Mouse (Mus musculus): ENCODE measurements around the gene Rbm15.

Rbm15 gene

DNA sequence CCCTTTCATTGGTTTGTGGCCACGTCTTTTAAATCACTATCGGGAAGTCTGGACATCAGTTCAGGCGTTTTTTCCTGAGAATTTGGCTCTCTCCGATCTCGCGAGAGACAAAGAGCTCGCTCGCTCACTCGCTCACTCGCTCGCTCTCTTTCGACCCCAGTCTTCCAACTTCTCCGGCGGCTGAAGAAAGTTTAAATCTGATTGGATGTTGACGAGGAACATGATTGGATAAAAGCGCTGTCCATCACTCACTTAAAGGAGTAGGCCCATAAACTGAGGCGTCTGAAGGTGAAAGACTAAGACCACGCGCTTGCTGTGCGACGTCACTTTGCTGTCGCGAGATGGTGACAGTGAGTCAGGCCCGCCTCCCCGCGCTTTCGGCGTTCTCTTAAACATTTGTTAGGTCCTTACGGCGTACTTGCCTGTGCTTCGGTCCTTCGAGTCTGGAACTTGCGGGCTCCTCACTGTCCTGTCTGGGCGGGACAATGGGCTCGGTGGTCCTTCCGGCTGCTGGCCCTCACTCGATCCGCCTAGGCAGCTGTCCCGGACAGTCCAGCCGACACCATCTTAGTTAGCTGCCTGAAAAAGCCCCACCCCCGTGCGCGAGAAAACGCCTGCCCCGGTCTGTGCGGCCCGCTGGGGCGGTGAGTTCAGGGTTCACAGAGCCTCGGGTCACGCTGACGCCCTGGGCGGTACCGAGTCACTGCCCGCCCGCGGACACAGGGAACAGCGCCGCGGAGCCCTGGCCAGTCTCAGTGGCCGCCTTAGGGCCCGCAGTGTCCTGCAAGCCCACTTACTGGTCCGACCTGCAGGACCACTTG, at the start of gene Rbm15:
Gene Rbm15, minus strand, starts transcription at position 293 of the 821 bp plus-strand sequence.
- DNase-seq = peak; percentile 100

DNA sequence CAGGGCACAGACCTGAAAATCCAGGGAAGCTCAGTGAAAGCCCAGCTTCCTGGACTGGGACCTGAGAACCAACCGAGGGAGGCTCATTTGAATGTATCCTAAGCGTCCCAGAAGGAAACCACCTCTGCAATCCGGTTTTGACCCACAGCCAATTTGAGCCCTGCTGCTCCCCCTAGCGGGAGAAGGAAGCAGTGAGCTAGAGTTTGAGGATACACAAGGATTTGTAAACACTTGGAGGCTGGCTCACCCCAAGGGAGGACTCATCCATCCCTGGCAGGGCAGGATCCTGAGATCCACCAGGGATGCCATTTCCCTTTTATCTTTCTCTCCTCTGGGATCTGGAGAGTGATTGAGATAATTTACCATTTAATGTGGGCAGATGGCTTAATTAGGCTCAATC, 45.9 kb upstream of the Rbm15 start:
- DNase-seq = peak; percentile 80

DNA sequence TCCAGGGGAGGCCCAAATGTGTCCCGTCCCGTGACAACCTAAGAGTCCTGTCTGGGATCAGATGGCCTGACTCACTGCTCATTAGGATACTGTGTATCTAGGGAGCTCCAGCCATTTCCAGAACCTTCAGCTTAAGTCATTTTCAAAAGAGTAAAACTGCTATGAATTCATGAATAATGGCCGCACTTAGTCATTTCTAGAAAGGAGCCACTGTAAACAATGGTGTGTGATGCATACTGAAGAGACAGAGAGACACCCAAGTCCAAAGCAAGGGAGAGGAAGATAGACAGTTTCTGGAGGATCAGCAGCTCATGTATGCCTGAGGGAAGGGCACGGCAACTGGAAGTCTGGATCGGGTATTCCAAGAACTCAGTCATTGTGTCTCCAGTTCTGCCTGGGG, 45.2 kb upstream of the Rbm15 start:
- DNase-seq = no peak

DNA sequence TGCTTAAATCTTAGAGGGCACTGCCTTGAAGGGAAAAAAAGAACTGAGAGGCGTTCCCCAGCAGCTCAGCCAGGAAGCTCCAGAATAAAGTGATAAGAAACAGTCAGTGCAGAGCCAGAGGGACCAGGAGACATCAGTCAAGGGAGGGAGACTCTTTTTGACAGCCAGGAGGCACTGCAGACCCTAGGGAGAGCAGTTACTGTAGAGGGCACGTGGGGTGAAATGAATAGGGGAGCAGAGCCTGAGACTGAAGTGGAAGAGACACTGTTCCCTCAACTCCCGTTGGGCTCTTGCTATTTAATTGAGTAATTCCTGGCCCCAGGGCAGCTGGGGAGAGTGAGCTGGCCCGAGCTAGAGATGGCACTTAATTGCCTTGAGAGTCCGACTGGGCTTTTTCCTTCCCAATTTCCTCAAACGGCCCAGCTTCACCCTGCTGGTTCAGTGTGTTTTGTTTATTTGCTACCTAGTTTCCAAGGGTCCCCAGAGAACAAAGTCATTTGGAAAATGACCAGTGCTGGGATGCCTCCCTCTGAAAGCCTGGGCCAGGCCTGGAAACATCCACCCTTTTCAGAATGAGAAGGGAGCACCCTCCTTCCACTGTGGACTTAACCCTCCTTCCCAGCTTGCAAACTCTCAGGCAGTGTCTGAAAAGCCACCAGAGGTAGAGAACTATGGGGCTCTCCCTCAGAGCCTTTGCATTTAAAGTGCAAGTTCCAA, 41.6 kb upstream of the Rbm15 start:
- peak; percentile 34 for DNase-seq

DNA sequence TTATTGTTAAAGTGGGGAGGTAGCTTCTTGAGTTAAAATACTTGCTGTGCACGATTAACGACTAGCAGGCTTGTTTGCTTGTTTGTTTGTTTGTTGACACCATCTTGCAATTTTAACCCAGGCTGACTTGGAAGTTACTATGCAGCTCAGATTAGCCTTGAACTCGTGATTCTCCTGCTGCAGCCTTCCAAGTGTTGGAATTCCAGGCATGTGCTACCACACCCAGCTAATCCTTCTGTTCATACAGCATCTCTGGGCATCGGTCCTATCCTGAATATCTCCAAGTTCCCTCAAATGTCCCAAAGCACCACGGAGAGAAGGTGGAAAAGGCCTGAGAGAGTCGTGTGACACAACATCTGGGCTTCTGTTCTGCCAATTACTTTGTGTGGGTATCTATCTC, 35.7 kb upstream of the Rbm15 start:
- DNase-seq = no peak

DNA sequence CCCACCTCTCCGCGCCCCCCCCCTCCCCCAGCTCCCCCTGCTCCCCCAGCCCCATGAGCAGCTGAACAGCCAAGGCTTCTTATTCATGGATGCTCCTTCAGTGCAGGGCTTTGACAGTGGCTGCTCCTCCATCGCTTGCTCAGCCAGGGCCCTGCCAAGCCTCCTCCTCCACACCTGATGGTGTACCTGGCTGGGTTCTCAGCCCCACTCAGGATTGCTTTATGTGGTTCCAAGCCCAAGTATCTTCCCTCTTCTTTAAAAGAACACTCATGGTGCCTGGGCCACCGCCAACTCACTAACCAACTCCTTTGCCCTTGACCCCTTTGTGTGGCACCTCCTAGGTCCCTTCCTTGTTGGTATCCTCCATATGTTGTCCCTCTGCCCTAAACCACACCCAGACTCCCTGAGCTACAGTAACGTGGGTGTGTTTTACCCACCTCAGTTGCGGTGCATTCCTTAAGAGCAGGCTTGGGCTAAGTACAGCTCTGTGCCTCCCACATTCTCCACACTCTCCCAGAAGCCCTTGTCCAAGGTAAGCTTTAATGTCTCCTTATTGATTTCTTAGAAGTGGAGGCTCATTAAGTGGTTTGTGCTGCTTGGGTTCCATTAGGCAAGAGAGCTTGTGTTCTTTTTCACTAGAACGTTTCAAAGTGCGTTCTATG, 34.6 kb upstream of the Rbm15 start:
- no peak for DNase-seq

DNA sequence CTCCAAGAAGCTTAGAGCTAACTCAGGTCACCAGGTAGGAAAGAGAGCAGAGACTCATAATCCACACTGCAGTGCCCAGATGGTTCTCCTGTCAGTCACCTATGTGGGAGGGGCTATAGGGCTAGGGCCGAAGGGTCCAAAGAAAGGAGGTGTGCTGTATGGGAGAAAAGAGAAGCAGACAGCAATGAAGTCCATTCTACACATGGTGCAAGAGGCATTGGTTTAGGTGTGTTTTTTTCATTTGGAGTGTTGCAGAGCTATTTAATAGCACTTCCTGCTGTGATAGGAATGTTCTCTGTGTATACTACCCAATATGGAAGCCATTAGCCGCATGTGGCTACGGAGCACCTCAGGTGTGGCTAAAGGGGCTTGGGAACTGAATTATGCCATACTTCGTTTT, 31.9 kb upstream of the Rbm15 start:
- DNase-seq = no peak

DNA sequence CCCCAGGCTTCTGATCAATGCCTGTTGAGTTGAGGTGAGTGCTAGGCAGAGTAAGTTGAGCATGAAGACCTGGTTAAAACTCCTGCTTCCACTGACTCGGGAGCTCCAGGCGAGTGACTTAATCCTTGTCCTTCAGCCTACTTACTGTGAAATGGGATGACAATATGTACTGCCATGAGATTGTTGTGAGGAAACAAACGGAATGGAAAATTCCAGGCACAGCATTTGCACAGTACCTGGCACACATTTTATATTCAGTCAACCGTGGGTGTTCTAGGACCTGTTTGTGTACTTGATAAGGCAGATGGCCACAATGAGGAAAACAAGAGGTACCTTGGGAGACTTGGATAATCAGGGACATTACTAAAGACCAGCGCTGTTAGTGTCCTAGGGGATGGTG, 29.9 kb upstream of the Rbm15 start:
- no peak for DNase-seq

DNA sequence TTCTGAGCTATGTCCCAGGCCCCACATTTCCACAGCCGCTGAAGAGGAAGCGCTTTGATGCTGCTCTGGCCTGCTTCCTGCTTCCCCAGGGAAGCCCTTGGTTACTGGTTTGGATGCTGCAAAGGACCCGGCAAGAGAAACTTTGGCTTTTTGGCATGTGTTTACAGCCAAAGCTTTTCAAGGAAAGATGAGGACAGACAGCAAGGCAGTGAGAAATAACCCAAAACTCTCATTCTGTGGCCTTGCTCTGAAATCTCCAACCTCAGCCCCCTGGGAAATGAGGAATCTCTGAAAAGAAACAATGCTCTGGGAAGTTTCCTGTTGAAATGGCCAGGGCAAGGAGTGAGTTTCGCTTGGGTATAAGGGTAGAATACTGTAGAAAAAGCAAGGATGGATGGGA, 26.9 kb upstream of the Rbm15 start:
- no peak for DNase-seq

DNA sequence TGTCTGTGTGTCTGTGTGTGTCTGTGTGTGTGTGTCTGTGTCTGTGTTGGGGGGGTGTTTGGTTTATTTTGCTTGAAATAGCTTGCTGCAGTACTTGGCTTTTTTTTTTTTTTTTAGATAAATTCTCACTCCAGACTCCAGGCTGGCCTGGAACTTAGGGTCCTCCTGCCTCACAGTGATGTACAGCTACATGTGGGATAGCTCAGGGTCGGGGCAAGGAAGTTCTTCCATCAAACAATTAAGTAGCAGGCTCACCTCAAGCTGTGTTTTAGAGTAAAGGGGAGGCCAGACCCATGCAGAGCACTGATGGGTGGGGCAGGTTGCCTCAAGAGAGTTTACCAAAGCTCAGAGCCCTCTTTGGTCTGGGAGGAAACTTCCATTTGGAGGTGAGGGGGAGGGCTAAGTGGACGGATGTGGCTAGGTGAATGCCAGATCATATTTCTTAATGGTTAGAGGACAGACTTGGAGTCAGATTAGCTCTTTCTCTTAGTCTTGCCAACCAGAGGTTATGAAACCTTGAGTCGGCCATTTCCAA, 24.3 kb upstream of the Rbm15 start:
- no peak for DNase-seq

DNA sequence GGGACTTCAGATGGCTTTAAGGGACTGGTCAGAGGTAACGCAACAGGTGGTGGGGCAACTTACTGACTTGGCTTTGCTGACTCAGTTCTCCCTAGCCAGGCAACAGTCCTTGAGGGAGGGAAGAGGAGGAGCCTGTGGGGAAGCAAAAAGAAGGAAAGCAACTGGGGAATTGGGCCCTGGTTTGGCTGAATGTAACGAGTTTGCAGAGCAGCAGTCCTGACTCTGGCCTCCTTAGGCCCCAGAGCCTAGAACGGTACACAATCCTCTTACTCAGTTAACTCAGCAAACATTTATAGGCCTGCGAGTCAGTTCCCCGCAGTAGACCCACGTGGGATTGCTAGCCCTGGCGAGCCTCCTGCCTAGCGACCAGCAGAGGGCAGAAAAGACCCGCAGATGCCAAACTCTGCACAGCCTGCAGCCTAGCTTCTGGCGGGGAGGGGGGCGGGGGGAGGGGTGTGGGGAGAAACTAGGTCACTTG, 23.5 kb upstream of the Rbm15 start:
- peak; percentile 92 for DNase-seq

DNA sequence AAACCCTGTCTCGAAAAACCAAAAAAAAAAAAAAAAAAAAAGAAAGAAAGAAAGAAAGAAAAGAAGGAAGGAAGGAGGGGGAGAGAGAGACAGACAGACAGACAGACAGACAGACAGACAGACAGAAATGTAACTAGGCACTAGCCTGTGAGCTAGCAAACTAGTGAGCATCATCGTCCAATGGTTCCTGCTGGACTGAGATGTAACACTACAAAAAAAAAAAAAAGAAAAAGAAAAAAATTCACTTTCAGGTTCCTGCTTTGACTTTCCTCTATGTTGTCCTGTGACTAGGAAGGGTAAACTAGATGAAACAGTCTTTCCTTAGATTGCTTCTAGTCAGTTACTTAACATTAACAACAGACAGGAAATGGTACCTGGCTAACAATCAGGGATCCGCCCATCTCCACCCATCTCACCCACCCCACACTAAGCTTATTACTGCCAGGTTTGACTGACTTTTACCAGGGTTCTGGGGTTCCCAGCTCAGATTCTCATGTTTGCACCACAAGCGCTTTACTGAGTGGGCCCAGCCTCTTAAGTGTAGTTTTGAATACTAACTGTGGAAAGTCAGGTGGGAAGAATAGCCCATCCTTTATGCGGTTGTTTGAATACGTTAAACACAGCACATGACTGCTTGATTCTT, 22.3 kb upstream of the Rbm15 start:
- DNase-seq = no peak

DNA sequence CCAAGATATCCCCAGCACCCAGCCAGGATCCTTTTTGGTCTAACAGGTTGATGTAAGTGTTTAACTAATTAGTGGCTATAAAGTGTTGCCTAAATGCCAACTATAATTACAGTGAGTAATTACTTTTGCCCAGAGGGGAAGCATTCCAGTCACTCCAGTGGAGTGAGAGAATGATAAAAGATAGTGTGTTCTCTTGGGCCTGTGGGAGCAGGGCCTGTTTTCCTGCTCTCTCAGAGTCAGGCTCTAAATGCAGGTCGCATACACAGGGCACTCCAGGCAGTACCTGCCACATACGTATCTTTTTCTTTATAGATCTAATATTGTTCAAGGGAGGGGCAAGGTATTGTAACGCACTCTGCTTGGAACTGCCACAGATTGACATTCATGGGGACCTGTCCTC, 18.2 kb upstream of the Rbm15 start:
- no peak for DNase-seq

DNA sequence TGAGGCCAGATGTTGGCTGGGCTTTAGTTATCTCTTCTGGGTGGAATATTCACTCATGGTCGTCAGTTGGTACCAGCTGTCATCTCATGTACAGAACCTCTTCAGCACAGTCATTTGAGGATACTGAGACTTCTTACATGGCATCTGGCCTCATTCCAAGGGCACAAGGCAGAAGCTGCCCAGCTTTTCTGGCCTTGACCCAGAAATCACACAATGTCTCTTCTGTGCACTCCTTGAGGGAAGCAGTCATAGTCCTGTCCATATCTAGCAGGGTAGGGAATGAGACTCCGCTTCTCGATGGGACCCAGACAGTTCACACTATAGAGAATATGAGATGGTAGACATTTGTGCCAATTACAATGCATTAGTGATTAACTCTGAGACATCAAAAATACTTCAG, 15.5 kb upstream of the Rbm15 start:
- peak; percentile 63 for DNase-seq

DNA sequence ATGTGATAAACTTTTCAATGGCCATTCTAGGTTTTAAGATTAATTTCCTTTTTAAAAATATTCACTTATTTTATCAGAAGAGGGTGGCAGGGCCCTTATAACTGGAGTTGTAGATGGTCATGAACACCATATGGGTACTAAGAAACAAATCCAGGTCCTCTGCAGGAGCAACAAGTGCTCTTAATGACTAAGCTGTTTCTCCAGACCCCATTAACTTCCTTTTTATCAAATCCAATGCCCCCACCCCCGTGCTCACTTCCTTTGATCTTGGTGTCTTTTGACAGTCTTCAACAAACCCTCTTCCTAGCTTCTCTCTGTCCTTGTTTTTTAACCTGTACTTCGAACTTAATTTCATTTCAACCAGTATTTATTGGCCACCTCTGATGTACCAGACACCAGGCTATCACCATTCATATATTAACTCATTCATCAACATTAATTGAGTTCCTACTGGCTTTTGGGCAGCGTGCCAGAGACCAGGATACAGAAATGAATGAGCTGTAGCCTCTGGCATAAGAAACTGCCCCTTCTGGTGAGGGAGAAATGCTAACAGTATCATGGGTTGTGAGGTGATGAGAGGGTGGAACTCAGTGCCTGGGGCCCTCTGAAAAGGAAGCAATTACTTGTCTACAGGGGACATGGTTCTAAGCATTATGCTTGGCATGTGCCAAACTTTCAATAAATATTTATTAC, 11.7 kb upstream of the Rbm15 start:
- DNase-seq = peak; percentile 76

DNA sequence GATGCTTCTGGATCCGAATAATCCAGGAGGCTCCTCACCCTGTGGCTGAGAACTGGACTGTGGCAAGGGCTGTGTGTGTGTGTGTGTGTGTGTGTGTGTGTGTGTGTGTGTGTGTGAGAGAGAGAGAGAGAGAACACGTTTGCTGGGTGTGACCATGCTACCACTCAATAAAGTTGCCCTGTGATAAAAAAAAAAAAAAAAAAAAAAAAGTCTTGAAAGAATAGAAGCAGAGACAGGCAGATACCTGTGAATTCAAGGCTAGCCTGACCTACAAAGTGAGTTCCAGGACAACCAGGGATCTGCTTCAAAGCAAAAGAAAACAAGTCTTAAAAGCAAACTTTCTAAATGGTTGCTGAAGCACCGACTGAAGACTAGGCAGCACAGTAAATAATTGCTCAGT, 10.5 kb upstream of the Rbm15 start:
- no peak for DNase-seq

DNA sequence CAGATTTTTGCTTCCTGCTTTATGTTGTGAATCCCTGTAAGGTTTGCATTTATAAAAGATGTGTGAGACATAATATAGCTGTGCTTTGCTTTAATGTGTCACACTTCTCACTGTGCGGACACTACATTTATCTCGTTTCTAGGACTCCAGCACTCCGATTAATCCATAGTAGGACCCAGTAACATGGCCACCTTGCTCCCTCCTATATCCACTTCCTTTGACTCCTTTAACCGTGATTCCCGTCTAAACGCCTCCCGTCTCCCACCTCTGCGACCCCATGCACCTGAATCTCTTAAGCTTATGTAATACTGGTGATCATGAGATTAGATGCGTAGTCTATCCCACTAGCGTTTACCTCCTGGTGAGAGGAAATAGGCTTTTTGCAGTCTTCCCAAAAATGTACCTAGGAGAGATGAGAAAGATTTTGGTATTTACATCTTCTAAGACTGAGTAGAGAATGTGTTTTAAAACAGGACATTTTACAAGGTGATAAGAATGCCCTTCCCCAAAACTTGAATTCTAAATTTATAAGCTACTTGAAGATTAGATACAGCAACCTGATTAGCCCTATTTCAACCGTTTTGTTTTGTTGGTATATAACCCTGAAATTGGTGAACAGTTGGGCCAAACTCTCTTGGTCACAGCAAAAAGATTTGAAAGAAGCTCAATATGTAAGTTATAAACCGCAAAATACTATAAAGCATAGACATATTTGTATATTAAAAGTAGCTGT, 895 bp upstream of the Rbm15 start:
- no peak for DNase-seq

DNA sequence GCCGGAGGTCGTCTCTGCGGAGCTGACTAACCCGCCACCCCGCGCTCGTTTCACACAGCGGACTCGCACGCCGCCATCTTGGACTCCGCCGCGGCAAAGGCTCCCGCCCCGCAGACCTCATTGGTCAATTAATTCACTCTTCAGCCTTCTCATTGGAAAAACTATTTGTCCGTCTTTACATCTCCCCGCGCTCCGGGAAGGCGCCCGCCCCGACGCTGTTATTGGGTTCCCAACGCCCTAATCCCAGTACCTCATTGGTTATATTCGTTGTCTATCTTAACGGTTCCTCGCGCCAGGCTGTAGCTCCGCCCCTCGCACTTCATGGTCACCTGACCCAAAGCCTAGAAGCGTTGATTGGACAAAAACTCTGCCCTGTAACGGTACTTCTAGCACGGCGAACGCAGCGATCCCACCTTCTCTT, 503 bp downstream of the Rbm15 start:
- DNase-seq = peak; percentile 100

DNA sequence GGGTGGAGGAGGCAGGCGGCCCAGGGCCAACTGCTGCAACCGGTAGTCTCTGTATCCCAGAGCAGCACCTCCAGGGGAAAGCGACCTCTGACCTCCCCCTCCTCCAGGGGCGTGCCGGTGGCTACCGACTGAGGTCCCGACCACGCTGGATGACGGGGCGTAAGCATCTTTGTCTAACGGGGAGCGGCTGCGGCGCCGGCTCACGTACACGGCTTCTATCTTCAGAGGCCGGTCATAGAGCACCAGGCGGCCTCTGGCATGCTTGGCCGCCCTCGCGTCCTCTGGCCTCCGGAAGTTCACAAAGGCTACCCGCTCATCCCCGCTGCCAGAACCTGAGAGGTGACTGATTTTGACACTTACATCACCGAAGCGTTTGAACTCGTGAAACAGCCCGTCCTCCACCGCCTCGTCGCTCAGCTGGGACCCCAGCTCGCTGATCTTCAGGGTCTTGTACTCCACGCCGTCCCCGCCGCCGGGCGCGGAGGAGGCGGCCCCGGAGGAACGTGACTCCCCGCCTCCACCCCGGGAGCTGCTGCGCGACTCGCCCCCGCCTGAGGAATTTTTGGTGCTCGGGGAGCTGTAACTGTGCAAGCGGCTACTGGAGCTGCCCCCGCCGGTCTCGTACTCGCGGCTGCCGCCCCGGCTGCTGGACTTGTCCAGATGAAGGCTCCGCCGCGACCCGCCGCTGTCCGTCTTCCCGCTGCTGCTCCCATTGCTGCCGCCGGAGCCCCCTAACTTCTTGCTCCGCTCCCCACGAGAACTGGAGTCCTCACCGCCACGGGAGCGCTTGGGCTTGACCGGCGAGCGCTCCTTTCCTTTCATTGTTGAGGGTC, 1.1 kb downstream of the Rbm15 start:
- DNase-seq = no peak

DNA sequence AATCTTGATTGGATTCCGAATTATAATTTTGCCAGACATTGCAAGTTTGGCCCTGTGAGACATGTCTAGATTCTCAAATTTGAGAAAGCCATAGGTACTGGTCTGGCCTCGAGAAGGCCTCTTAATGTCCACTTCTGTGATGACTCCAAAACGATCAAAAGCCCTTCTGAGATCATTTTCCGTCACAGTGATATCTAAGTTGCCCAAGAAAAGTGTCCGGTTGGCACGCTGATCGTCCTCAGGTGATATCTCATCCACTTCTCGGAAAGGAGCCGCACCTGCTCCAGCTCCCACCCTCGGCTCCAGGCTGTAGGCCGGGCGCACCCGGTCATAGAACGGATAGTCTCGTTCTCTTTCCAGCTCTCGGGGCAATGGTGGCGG, 1.7 kb downstream of the Rbm15 start:
- no peak for DNase-seq

Data from retina, postnatal 1 day (tissue).